Mouse (Mus musculus) heart, embryonic 10.5 days (tissue): ENCODE measurements around the gene Defb18. TPM values are rescaled to one million over a fixed set of nuclear protein-coding genes. Genes with fewer than 3 reads are reported as not detected.
"Not testable (repeated sequence)": the region's sequence is repeated elsewhere in the genome, so short reads cannot be mapped to it uniquely, and the experiment has no call there.

ENCODE experiments used
- DNase-seq: peaks from one replicate; pipeline ENCODE4 v3.0.0-alpha.2; 2017; ENCODE audit warnings: low spot score
- H3K27ac ChIP-seq: fragments of 300-500 bp; sonication (generic); 2 replicates; pipeline ENCODE4 v1.5.1; 2016; ENCODE audit warnings: mild to moderate bottlenecking
- H3K27me3 ChIP-seq: fragments of 300-500 bp; sonication (generic); 2 replicates; pipeline ENCODE4 v1.6.1; 2016; ENCODE audit warnings: mild to moderate bottlenecking; ENCODE audit not compliant: poor library complexity, insufficient read depth, severe bottlenecking
- H3K36me3 ChIP-seq: fragments of 300-500 bp; sonication (generic); 2 replicates; pipeline ENCODE4 v1.6.1; 2016; ENCODE audit warnings: mild to moderate bottlenecking, moderate library complexity
- H3K4me1 ChIP-seq: fragments of 300-500 bp; sonication (generic); 2 replicates; pipeline ENCODE4 v1.6.1; 2016; ENCODE audit warnings: mild to moderate bottlenecking
- H3K4me3 ChIP-seq: fragments of 300-500 bp; sonication (generic); 2 replicates; pipeline ENCODE4 v1.5.1; 2016; ENCODE audit warnings: mild to moderate bottlenecking, moderate library complexity
- H3K9me3 ChIP-seq: fragments of 300-500 bp; sonication (generic); 2 replicates; pipeline ENCODE4 v1.6.1; 2016; ENCODE audit warnings: mild to moderate bottlenecking, moderate library complexity
- WGBS: fragments of 180-500 bp; shearing (Covaris S2); methylation state at CpG from one replicate; pipeline ENCODE4 v1.1.7; 2016; 5-methylcytosine and 5-hydroxymethylcytosine counted together
- polyA plus RNA-seq: library from polyadenylated mRNA; unstranded; fragments of >200 nt; fragmentation: Nextera tagmentation; extraction: Ambion mirVana; gene quantifications from 2 replicates; pipeline ENCODE4 v1.2.1, GENCODE M21; 2016

Defb18 gene
- not detected in 2 replicates for polyA plus RNA-seq

DNA sequence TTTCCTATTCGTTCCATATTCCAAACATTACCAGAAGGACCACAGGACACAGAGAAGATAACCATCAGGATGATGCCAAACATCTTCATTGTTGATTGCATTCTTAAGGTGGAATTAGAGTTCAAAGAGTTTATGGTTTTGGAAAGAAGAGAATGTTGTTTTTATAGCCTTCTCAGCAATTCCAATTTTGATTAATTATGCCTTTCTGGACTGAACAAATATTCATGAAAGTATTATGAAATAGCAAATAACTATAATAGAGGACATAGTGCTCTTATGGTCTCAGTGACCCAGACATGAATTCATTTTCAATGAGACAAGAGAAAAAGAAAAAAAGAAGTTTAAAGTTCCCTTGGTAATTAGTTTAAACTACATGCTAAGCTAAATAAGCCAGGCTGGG lies at the start of gene Defb18:
Defb18 (minus strand) TSS at position 101 of the 400 bp plus-strand sequence.
- H3K4me1 ChIP-seq = no peaks in the 10 kb centered on the region
- DNase-seq = no peak
- H3K27ac ChIP-seq = no peak within 1 kb of the TSS
- 68% methylated on average over 1 of the region's 1 CpGs for WGBS
- no peak within 1 kb of the TSS for H3K4me3 ChIP-seq
- H3K27me3 ChIP-seq = no peaks in the 10 kb centered on the region
- no peaks in the 10 kb centered on the region for H3K36me3 ChIP-seq
- H3K9me3 ChIP-seq = no peaks in the 10 kb centered on the region

DNA sequence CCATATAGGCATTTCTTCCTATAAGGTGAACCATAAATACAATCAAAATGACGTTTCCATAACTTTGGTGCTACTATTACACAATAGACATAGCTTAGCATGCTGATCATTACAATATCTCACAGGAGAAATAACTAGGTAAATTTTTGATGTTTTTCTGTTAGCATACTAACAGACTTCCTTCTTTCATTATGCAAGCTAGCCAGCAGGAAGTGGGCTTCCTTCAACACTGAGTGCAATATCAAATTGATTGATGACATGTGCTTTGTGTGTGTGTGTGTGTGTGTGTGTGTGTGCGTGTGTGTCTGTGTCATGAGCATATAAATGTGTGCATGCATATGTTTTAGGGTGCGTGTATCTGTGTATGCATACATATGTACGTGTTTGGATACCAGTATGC lies 33.9 kb upstream of the Defb18 start:
- Histone ChIP-seq H3K4me3 (no peak overlapping the region), H3K27ac (no peak overlapping the region), H3K4me1 (no peaks in the 10 kb centered on the region), H3K9me3 (no peaks in the 10 kb centered on the region), H3K36me3 (no peaks in the 10 kb centered on the region), H3K27me3 (no peaks in the 10 kb centered on the region)
- 81% methylated on average over 4 of the region's 4 CpGs for WGBS
- no peak for DNase-seq

DNA sequence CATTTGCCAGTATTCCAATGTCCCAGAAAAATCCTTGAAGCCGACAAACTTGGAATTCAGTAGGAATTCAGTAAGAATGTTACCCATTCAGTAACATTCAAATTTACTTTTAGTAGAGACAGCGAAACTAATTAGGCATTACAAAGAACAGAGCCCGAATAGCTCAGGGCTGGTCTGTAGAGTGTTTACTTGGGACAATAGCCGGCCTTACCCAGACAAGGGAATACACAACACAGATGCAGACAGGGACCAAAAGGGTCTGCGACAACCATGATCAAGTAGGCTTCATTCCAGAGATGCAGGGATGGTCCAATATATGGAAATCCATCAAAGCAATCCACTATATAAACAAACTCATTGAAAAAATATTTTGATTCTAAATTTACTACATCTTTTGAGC lies 31.6 kb upstream of the Defb18 start:
- Histone ChIP-seq H3K27me3 (no peaks in the 10 kb centered on the region), H3K36me3 (no peaks in the 10 kb centered on the region), H3K4me1 (no peaks in the 10 kb centered on the region), H3K9me3 (no peaks in the 10 kb centered on the region), H3K4me3 (no peak overlapping the region), H3K27ac (no peak overlapping the region)
- WGBS = 81% methylated on average over 5 of the region's 5 CpGs
- no peak for DNase-seq

DNA sequence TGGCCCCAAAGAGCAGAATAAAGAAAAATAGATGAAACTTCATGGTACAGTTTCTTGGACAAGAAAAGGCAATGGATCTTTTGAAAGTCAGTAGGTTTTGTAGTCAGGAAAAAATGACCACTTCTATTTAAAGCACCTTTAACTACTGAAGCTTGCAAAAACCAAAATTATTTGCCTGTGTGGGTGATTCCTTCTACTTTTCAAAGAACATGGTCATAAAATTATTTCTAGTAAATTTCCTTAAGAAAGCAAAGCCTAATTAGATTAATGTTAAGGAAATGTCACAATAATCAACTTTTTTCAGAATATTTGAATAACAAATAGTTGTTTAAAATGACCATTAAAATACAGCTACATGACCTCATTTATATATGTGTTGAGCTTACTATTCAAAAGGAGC lies 27.8 kb upstream of the Defb18 start, which contains the start of gene Defb41:
Defb41 (minus strand) TSS at position 101 of the 400 bp plus-strand sequence.
- no peaks in the 10 kb centered on the region for H3K36me3 ChIP-seq
- H3K27me3 ChIP-seq = no peaks in the 10 kb centered on the region
- H3K4me1 ChIP-seq = no peaks in the 10 kb centered on the region
- no peak within 1 kb of the TSS for H3K27ac ChIP-seq
- no peak for DNase-seq
- H3K4me3 ChIP-seq = no peak within 1 kb of the TSS
- no peaks in the 10 kb centered on the region for H3K9me3 ChIP-seq

DNA sequence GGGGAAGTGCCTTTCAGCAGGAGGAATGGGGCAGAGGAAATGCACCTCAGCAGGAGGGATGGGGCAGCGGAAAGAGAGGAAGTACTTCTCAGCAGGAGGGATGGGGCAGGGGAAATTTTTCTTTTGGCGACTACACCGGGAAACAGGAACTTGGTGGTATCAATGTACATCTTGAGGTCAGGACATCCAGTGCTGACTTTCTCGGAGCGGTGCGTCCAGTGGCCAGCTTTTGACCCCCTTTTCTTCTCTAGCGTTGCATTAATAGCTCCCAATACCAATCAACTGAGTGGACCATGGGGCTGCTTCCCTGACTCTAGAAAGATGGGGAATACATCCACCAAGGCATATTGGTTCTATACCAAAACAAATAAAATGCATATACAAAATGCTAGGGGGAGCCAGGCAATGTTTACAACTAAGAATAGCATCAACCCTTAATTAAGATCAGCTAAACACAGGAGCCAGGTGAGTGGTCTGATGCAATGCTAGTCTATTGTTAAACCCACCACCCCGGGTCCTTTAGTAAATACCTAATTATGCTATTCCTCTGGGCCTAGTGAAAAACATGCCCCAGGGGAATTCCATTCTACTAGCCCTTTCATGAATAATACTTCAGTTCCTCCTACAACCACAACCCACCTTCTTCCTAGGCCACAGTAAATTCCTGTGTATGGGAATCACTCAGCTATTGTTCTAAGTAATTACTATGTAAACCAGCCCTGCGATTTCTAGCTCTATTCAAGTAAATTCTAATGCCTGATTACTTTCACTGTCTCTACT lies 8.7 kb upstream of the Defb18 start:
- H3K4me3 ChIP-seq, H3K27me3 ChIP-seq, H3K36me3 ChIP-seq, H3K27ac ChIP-seq, DNase-seq, H3K9me3 ChIP-seq, H3K4me1 ChIP-seq: not testable (repeated sequence)
- WGBS = 86% methylated on average over 9 of the region's 9 CpGs

DNA sequence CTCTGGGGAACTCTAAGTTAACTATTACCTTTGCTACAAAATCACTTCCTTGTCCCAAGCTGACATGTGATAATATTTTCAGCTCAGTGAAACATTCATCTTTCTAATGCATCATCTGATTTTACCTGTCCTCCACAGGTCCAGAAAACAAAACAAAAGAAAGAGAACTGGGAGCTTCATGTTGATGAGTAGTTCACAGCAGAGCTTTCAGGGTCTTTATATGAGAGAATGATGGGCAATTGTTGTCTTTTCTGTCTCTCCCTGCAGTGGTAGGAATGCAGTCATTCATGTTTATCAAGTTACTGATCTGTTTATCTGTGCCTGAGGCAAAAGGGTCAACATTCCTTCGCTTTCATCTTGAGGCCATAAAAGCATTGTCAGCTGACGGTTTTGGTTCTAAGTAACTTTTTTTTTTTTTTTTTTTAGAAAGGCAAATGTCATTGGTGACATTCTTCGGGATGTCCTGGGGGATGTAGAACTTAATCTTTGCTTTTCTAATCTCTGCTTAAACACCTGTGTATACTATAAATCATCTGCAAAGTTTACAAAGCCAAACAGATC lies 13.8 kb downstream of the Defb18 start:
- no peak for DNase-seq

DNA sequence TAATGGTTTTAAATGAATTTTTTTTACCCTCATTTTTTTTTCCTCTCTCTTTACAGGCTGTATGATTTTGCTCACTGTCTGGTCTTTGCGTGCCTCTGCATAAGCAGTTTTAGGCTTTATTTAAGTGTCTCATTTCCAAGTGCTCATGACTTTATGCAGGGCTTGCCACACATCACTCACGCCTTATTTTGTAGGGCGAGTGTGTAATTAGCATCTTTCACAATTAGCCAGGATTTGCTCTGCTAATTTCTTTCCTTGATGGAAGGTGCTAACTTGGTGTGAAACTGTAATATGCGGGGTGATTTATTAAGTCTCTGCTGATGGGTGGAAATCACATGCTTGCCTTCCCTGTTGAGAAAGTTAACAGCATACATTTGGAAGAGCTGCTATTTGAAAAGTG lies 45.5 kb downstream of the Defb18 start:
- Histone ChIP-seq H3K27me3 (no peaks in the 10 kb centered on the region), H3K4me3 (no peak overlapping the region), H3K4me1 (no peaks in the 10 kb centered on the region), H3K36me3 (no peaks in the 10 kb centered on the region), H3K9me3 (no peaks in the 10 kb centered on the region), H3K27ac (no peak overlapping the region)
- DNase-seq = no peak
- WGBS = 41% methylated on average over 4 of the region's 4 CpGs

More for the DNA sequence above, 13.8 kb downstream of the Defb18 start:
- no peak overlapping the region for H3K27ac ChIP-seq
- no peak overlapping the region for H3K4me3 ChIP-seq
- H3K36me3 ChIP-seq = no peaks in the 10 kb centered on the region
- H3K9me3 ChIP-seq = no peaks in the 10 kb centered on the region
- no peaks in the 10 kb centered on the region for H3K4me1 ChIP-seq
- 6% methylated on average over 3 of the region's 3 CpGs for WGBS
- H3K27me3 ChIP-seq = no peaks in the 10 kb centered on the region

DNA sequence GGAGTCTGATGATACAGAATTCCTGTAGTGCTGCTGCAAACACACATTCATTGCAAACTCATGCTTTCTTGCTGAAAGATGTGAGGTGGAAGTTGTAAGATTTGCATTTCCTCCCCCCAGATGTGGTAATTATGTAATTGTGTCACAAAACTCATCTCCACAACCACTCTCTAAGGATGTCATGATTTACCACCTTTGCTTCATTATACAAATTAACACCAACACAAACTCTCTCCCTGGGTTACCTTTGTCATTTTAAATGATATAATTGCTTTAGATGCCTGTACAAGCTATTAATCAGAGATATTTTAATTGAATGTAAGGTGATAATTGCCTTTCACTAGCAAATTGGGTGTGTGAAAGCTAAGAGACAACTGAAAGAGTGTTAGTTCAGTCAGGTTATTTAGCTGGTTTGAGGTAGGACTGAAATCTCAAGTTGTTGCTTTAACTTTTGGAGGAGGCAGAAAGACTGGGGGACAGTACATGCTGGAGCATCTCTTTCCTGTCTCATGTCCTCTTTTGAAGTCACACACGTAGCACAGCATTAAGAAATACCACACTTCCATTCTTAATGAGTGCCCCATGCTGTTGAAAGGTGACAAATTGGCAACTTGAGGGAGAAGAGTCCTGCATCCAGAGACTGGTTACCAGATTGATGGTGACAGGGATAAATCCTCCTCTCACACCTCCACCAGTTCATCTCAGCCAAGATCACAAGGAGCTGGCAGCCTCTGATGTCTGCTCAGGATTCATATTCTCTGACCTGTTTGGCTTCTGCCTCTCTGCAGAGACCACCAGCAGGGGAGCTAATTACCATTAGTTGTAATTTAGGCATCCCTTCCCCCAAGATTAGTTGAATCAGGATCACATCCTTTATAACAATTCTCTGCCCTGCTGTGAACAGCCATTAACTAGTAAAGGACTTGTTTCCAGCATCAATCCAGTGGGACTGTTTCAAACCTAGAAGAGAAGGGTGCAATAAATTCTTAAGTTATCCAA lies 46.2 kb downstream of the Defb18 start:
- no peak overlapping the region for H3K4me3 ChIP-seq
- no peaks in the 10 kb centered on the region for H3K36me3 ChIP-seq
- H3K4me1 ChIP-seq = no peaks in the 10 kb centered on the region
- WGBS = 30% methylated on average over 1 of the region's 1 CpGs
- no peaks in the 10 kb centered on the region for H3K27me3 ChIP-seq
- DNase-seq = no peak
- H3K9me3 ChIP-seq = no peaks in the 10 kb centered on the region
- H3K27ac ChIP-seq = no peak overlapping the region

Other genes starting within 250 kb of the Defb18 start
- not detected in 2 replicates for gene Crisp4, start 91.5 kb downstream of the Defb18 start, polyA plus RNA-seq
- gene Defb41, start 27.7 kb upstream of the Defb18 start, polyA plus RNA-seq = not detected in 2 replicates